Mouse (Mus musculus) forebrain, embryonic 12.5 days (tissue): ENCODE measurements at regions not wholly inside any gene's neighbourhood (a gene's known extent, or its start where the extent isn't known, plus 50 kb on each side); places are given as distances from the start of the nearest gene placed in this dataset.

Experiments
- ATAC-seq: fragments of 200-750 bp; cut with Nextera tagmentation; 2 replicates; pipeline ENCODE4 v1.8.0; 2017; ENCODE audit warnings: moderate TSS enrichment; ENCODE audit not compliant: low FRiP score
- H3K27ac ChIP-seq: fragments of 300-500 bp; sonication (generic); 2 replicates; pipeline ENCODE4 v1.5.1; 2016; ENCODE audit warnings: mild to moderate bottlenecking
- H3K27me3 ChIP-seq: fragments of 300-500 bp; sonication (generic); 2 replicates; pipeline ENCODE4 v1.6.1; 2016; ENCODE audit warnings: mild to moderate bottlenecking
- H3K36me3 ChIP-seq: fragments of 300-500 bp; sonication (generic); replicated peaks from 2 replicates; pipeline ENCODE4 v1.6.1; 2016; ENCODE audit warnings: mild to moderate bottlenecking
- H3K4me1 ChIP-seq: fragments of 300-500 bp; sonication (generic); 2 replicates; pipeline ENCODE4 v1.6.1; 2016
- H3K4me2 ChIP-seq: fragments of 300-500 bp; sonication (generic); 2 replicates; pipeline ENCODE4 v1.6.1; 2016; ENCODE audit warnings: mild to moderate bottlenecking, moderate library complexity
- H3K4me3 ChIP-seq: fragments of 300-500 bp; sonication (generic); replicated peaks from 2 replicates; pipeline ENCODE4 v1.5.1; 2016; ENCODE audit warnings: mild to moderate bottlenecking
- H3K9ac ChIP-seq: fragments of 300-500 bp; sonication (generic); 2 replicates; pipeline ENCODE4 v1.6.1; 2016; ENCODE audit warnings: mild to moderate bottlenecking
- H3K9me3 ChIP-seq: fragments of 300-500 bp; sonication (generic); 2 replicates; pipeline ENCODE4 v1.6.1; 2016
- WGBS: fragments of 180-500 bp; shearing (Covaris S2); methylation state at CpG from one replicate; pipeline ENCODE4 v1.1.7; 2016; 5-methylcytosine and 5-hydroxymethylcytosine counted together

GRCm38 (mm10) chr10:122274181-122274580 lies 174.1 kb upstream of the Avpr1a start:
- Histone ChIP-seq H3K4me2 (no peak overlapping the region), H3K27ac (no peak overlapping the region), H3K27me3 (no peaks in the 10 kb centered on the region), H3K36me3 (no peaks in the 10 kb centered on the region), H3K4me1 (no peaks in the 10 kb centered on the region), H3K9me3 (no peaks in the 10 kb centered on the region), H3K9ac (no peak overlapping the region), H3K4me3 (no peak overlapping the region)
- 79% methylated on average over 3 of the region's 3 CpGs for WGBS
- no peak for ATAC-seq

DNA sequence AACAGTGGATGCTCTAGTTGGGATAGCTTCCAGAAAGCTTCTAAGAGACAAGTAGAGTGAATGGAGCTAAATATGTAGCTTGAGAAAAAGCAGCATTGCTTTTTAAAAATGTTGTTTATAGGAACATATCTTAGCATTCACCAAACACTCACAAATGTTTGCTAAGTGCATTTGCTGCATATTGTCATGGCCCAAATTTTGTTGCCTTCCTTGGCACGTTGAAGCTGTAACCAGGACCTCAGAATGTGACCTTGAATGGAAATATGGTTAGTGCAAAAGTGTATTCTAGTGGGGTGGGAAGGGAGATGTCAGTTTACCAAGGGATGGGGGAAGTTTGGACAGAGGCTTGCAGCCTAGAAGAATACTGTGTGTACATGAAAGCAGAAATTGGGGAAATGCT lies 166.9 kb upstream of the Rxylt1 start:
- ATAC-seq, result no peak
- H3K9me3 ChIP-seq, result no peaks in the 10 kb centered on the region
- no peak overlapping the region for H3K27ac ChIP-seq
- no peak overlapping the region for H3K4me2 ChIP-seq
- no peak overlapping the region for H3K4me3 ChIP-seq
- 73% methylated on average over 1 of the region's 1 CpGs for WGBS
- no peaks in the 10 kb centered on the region for H3K36me3 ChIP-seq
- H3K9ac ChIP-seq, result no peak overlapping the region
- no peaks in the 10 kb centered on the region for H3K4me1 ChIP-seq
- H3K27me3 ChIP-seq, result no peaks in the 10 kb centered on the region

- ATAC-seq, result no peak
- Histone ChIP-seq H3K27me3 (no peaks in the 10 kb centered on the region), H3K36me3 (no peaks in the 10 kb centered on the region), H3K27ac (no peak overlapping the region), H3K4me1 (no peaks in the 10 kb centered on the region), H3K9ac (no peak overlapping the region), H3K4me3 (no peak overlapping the region), H3K9me3 (no peaks in the 10 kb centered on the region), H3K4me2 (no peak overlapping the region)
- 60% methylated on average over 4 of the region's 4 CpGs for WGBS
Observed at GRCm38 (mm10) chr10:122259354-122259753, 162.2 kb upstream of the Rxylt1 start.

DNA sequence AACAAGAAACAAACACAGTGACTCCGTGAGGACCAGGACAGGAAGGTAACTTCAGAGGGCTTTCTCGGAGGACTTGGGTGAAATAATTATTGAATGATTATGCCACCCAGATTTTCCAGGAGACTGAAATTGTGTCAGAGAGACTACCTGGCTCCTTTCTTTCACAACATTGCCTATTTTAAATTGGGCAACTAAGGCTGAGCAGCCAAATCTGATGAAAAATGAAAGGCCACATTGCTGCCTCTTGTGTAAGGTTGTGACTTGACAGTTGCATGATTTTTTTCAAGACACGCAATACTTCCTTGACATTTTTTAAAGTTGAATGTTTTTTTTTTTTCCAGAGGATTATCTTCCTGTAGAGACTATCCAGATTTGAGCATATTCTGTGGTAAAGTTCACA lies 161.5 kb upstream of the Rxylt1 start:
- no peaks in the 10 kb centered on the region for H3K4me1 ChIP-seq
- H3K36me3 ChIP-seq, result no peaks in the 10 kb centered on the region
- 87% methylated on average over 3 of the region's 3 CpGs for WGBS
- H3K9me3 ChIP-seq, result no peaks in the 10 kb centered on the region
- no peak for ATAC-seq
- no peak overlapping the region for H3K4me2 ChIP-seq
- no peak overlapping the region for H3K27ac ChIP-seq
- H3K9ac ChIP-seq, result no peak overlapping the region
- no peaks in the 10 kb centered on the region for H3K27me3 ChIP-seq
- H3K4me3 ChIP-seq, result no peak overlapping the region

DNA sequence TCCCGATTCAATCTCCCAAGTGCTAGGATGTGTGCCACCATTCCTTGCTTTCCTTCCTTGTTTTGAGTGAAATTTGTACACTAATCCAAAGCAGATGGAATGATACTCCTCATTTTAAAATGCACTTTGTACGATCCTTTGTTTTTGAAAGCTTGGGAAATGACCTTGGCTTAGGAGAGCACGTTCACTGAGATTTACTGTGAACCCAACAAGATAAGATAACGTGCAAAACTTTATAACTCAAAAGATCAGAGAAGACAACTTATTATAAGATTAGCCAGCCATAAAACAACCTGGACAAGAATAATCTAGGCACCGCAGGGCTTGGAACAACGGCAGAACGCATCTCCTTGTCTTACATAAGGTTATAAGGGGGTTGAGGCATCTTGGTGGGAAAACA lies 134.6 kb upstream of the Rxylt1 start:
- H3K4me1 ChIP-seq, result no peaks in the 10 kb centered on the region
- H3K27ac ChIP-seq, result no peak overlapping the region
- H3K4me2 ChIP-seq, result no peak overlapping the region
- no peaks in the 10 kb centered on the region for H3K27me3 ChIP-seq
- 86% methylated on average over 7 of the region's 7 CpGs for WGBS
- no peak overlapping the region for H3K4me3 ChIP-seq
- H3K36me3 ChIP-seq, result no peaks in the 10 kb centered on the region
- ATAC-seq, result no peak
- no peak overlapping the region for H3K9ac ChIP-seq
- H3K9me3 ChIP-seq, result no peaks in the 10 kb centered on the region

- ATAC-seq, result no peak
- H3K27me3 ChIP-seq, result no peaks in the 10 kb centered on the region
- no peaks in the 10 kb centered on the region for H3K4me1 ChIP-seq
- no peak overlapping the region for H3K4me3 ChIP-seq
- no peak overlapping the region for H3K9ac ChIP-seq
- 84% methylated on average over 11 of the region's 11 CpGs for WGBS
- no peaks in the 10 kb centered on the region for H3K9me3 ChIP-seq
- no peaks in the 10 kb centered on the region for H3K36me3 ChIP-seq
- H3K4me2 ChIP-seq, result no peak overlapping the region
- H3K27ac ChIP-seq, result no peak overlapping the region
Observed at GRCm38 (mm10) chr10:122230746-122231145, 133.6 kb upstream of the Rxylt1 start.

GRCm38 (mm10) chr10:122225679-122226078 lies 128.5 kb upstream of the Rxylt1 start:
- H3K27me3 ChIP-seq, result no peaks in the 10 kb centered on the region
- no peak overlapping the region for H3K4me3 ChIP-seq
- H3K9ac ChIP-seq, result no peak overlapping the region
- 96% methylated on average over 8 of the region's 8 CpGs for WGBS
- H3K9me3 ChIP-seq, result no peaks in the 10 kb centered on the region
- no peak overlapping the region for H3K4me2 ChIP-seq
- no peak for ATAC-seq
- no peaks in the 10 kb centered on the region for H3K36me3 ChIP-seq
- H3K27ac ChIP-seq, result no peak overlapping the region
- no peaks in the 10 kb centered on the region for H3K4me1 ChIP-seq

GRCm38 (mm10) chr10:122223076-122223475 lies 125.9 kb upstream of the Rxylt1 start:
- H3K9ac ChIP-seq, result no peak overlapping the region
- WGBS, result 85% methylated on average over 3 of the region's 3 CpGs
- H3K9me3 ChIP-seq, result no peaks in the 10 kb centered on the region
- no peak overlapping the region for H3K27ac ChIP-seq
- no peaks in the 10 kb centered on the region for H3K27me3 ChIP-seq
- no peak overlapping the region for H3K4me2 ChIP-seq
- ATAC-seq, result no peak
- H3K4me3 ChIP-seq, result no peak overlapping the region
- no peaks in the 10 kb centered on the region for H3K36me3 ChIP-seq
- H3K4me1 ChIP-seq, result no peaks in the 10 kb centered on the region

- Histone ChIP-seq H3K4me3 (no peak overlapping the region), H3K4me2 (no peak overlapping the region), H3K9me3 (no peaks in the 10 kb centered on the region), H3K36me3 (no peaks in the 10 kb centered on the region), H3K4me1 (no peaks in the 10 kb centered on the region), H3K9ac (no peak overlapping the region), H3K27ac (no peak overlapping the region), H3K27me3 (no peaks in the 10 kb centered on the region)
- ATAC-seq, result no peak
- 80% methylated on average over 4 of the region's 4 CpGs for WGBS
Observed at GRCm38 (mm10) chr10:122217594-122217993, 120.4 kb upstream of the Rxylt1 start.

DNA sequence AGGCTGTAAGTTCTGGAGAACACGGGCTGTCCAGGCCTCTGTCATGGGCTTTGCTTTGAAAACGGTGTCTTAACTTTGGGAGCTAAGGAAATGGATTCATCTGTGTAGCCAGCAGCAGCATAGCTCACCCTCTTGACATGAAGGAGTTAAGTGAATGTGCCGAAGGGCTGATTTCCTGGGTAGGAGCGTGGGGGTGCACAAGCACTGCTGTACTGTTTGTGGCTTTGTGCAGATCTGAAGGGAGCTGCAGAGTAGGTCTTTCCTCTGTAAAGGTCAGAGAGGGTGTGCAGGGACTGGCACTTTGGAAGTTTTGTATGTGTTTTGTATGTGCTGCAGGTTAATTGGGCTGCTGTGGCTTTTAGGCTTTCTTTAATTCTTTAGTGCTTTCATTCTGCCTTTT lies 102.6 kb upstream of the Rxylt1 start:
- H3K36me3 ChIP-seq, result no peaks in the 10 kb centered on the region
- no peak for ATAC-seq
- H3K4me3 ChIP-seq, result no peak overlapping the region
- H3K9ac ChIP-seq, result no peak overlapping the region
- H3K4me2 ChIP-seq, result no peak overlapping the region
- H3K4me1 ChIP-seq, result peaks cover 9% of the 10 kb centered on the region; the same call in 1 of the 2 replicates
- 36% methylated on average over 4 of the region's 4 CpGs for WGBS
- H3K9me3 ChIP-seq, result no peaks in the 10 kb centered on the region
- H3K27ac ChIP-seq, result no peak overlapping the region
- H3K27me3 ChIP-seq, result no peaks in the 10 kb centered on the region

GRCm38 (mm10) chr10:122197703-122198102 lies 100.5 kb upstream of the Rxylt1 start:
- H3K9me3 ChIP-seq, result no peaks in the 10 kb centered on the region

DNA sequence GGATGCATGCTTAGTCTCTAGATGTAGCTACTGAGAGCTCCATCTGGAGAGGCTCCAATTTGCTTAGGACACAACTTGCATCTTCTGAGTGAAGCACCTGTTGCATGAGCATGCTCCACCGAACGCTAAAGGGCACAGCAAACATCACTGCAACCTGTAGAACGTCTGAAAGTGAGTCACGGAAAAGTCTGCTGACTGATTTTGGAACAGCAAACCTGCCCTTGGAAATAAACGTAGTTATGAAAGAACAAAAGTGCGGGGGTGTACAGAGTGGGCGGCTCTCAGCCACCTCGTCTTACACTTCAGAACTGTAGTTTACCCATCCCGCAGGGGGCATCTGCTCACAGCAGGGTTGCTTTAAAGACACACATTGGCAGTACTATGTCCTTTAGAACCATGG lies 97.0 kb upstream of the Rxylt1 start:
- Histone ChIP-seq H3K36me3 (no peaks in the 10 kb centered on the region), H3K27ac (no peak overlapping the region), H3K4me3 (no peak overlapping the region), H3K9ac (no peak overlapping the region), H3K9me3 (no peaks in the 10 kb centered on the region), H3K4me2 (no peak overlapping the region), H3K4me1 (no peaks in the 10 kb centered on the region), H3K27me3 (no peaks in the 10 kb centered on the region)
- no peak for ATAC-seq
- WGBS, result 83% methylated on average over 9 of the region's 9 CpGs

More at GRCm38 (mm10) chr10:122197703-122198102, 100.5 kb upstream of the Rxylt1 start:
- Histone ChIP-seq H3K36me3 (no peaks in the 10 kb centered on the region), H3K27me3 (no peaks in the 10 kb centered on the region), H3K9ac (no peak overlapping the region), H3K27ac (no peak overlapping the region), H3K4me3 (no peak overlapping the region), H3K4me1 (peaks cover 9% of the 10 kb centered on the region; the same call in 1 of the 2 replicates), H3K4me2 (no peak overlapping the region)
- ATAC-seq, result no peak
- WGBS, result 82% methylated on average over 4 of the region's 4 CpGs

- no peak for ATAC-seq
- H3K9me3 ChIP-seq, result no peaks in the 10 kb centered on the region
- no peak overlapping the region for H3K9ac ChIP-seq
- no peak overlapping the region for H3K4me2 ChIP-seq
- no peaks in the 10 kb centered on the region for H3K36me3 ChIP-seq
- 85% methylated on average over 5 of the region's 5 CpGs for WGBS
- H3K4me3 ChIP-seq, result no peak overlapping the region
- H3K4me1 ChIP-seq, result no peaks in the 10 kb centered on the region
- no peaks in the 10 kb centered on the region for H3K27me3 ChIP-seq
- H3K27ac ChIP-seq, result no peak overlapping the region
Observed at GRCm38 (mm10) chr10:122193343-122193742, 96.2 kb upstream of the Rxylt1 start.
